Mouse (Mus musculus): ENCODE measurements around the gene Npas2. TPM values are rescaled to one million over a fixed set of nuclear protein-coding genes. Genes with fewer than 3 reads are reported as not detected.

Npas2 gene
- polyA plus RNA-seq, 1 experiment from 2014 or later: 0.92 TPM

DNA sequence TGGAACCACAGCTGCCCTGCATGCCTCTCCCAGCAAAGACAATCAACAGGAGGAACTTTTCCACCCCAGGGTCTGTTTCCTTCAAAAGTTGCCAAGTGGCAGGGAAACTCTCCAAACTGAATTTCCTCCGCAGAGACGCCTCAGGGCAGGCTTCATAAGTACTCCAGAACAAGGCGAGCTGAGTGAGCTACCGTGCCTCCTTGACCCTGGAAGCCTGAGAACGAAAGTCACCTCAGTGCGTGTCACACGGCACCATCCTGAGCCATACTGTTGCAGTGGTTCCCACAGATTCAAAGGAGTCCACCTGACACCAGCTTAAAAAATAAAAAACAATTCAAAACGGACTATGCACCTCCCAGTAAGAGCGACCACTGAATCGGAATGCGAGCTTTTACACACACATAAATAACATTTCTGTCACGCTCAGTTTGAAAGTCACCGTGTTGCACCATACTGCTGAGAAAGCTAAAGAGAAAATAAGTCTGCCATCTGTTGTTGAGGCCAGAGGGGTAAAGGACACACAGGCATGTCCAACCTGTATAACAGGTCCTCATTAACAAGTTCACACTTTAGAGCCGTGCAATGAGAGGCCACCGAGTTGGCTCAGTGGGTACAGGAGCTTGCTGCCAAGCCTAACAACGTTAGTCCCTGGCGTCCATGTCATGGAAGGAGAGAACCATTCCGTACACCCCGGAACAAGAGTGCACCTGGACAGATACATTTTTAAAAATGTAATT lies 216.7 kb downstream of the Npas2 start:
- Histone ChIP-seq H3K36me3 (no peaks in the 10 kb centered on the region), H3K4me3 (replicated peaks) (no peak overlapping the region), H3K27me3 (no peaks in the 10 kb centered on the region), H3K9me3 (replicated peaks) (0 out of 2 replicates have a peak, but pooled peaks cover 3% of the 10 kb centered on the region), H3K27ac (no peak overlapping the region; the same call in 1 of the 2 replicates), H3K4me1 (peaks cover 25% of the 10 kb centered on the region), H3K9ac (no peak overlapping the region), H3K4me2 (no peak overlapping the region)
- ATAC-seq (replicated peaks; ENCODE audit: low FRiP score): 0 out of 2 replicates have a peak, but pooled peaks have one; percentile 37
- 48% methylated on average over 19 of the region's 19 CpGs for WGBS

Small RNAs within 50 kb of the gene (microRNA-seq; reads per million reads assigned to microRNA genes)
- not detected for gene Mir6349

Other genes starting within 250 kb of the Npas2 start
- 177 and 183 TPM in 2 replicates for gene Pdcl3, start 208.1 kb upstream of the Npas2 start, polyA plus RNA-seq (2015; fragmentation: Nextera tagmentation; extraction: Ambion mirVana)
- 579 and 581 TPM in 2 replicates for gene Rpl31, start 174.1 kb downstream of the Npas2 start, polyA plus RNA-seq (2015; fragmentation: Nextera tagmentation; extraction: Ambion mirVana)

Data from kidney, embryonic 15.5 days (tissue).